Mouse (Mus musculus): ENCODE measurements around the gene Cdh23.

The Cdh23 gene

DNA sequence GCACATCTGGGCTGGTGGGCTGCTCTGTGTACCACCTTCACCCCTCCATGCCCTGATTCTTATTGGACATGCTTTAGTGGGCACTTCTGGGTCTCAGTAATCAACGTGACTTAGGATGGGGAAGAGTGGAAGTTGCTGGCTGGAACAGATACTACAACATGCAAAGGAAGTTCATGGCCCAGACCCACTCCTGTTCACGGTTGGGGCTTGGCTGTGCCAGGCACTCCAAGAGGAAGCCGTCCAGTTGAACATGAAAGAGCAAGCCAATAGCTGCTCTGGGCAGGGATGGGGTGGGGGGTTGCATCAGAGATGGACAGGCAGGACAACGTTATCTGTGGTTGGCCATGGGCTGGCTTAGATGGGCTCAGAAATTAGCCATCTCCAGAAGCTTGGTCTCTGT is 328.4 kb downstream of the Cdh23 start:
- no peak for DNase-seq (ENCODE audit: low spot score)

DNA sequence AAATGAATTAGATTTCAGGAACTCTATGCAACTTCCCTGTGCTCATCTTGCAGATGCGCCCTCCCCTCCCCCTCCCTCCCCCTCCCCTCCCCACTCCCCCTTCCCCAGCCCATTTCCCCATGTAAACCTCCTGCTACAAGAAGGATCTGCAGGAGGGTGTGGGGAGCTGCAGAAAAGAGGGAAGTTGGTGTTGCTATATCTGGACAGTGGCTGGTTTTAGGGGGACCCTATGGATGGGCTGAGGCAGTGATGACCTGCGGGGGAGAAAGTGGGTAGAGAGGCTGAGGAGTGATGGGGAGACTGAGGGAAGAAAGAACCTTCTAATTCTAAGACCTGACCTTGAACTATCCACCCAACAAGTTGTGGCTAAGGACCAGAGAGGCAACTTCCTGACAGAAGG is 329.1 kb downstream of the Cdh23 start:
- no peak for DNase-seq (ENCODE audit: low spot score)

DNA sequence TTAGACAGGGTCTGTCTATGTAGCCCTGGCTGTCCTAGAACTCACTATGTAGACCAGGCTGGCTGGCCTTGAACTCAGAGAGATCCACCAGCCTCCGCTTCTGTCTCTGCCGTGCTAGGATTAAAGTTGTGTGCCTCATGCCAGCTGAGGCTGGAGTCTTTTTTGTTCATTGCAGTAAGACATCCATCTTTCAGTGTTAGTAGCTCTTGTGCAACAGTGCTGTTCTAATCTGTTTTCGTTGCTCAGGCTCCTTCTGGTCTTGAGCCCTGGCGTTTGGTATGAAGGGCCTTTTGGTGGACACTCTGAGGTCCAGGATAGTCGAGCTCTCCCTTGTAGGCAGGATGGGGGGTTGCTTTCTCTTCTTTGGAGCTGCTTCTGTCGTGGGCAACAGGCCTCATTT is 332.9 kb downstream of the Cdh23 start:
- DNase-seq (ENCODE audit: low spot score): no peak

DNA sequence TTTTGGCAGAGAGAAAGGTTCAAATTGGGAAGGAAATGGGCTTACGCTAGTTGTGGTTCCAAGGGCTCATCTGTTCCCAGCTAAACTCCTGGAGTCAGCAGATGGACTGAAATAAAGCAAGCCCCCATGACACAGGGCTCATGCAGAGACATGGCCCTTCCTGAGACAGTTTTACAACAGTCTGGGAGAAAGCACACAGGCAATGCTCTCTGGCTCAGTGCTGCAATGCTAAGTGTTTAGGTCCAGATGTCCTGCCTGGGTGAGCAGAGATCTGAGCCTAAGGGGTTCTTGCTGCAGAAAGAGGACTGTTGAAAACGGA is 334.0 kb downstream of the Cdh23 start:
- no peak for DNase-seq (ENCODE audit: low spot score)

DNA sequence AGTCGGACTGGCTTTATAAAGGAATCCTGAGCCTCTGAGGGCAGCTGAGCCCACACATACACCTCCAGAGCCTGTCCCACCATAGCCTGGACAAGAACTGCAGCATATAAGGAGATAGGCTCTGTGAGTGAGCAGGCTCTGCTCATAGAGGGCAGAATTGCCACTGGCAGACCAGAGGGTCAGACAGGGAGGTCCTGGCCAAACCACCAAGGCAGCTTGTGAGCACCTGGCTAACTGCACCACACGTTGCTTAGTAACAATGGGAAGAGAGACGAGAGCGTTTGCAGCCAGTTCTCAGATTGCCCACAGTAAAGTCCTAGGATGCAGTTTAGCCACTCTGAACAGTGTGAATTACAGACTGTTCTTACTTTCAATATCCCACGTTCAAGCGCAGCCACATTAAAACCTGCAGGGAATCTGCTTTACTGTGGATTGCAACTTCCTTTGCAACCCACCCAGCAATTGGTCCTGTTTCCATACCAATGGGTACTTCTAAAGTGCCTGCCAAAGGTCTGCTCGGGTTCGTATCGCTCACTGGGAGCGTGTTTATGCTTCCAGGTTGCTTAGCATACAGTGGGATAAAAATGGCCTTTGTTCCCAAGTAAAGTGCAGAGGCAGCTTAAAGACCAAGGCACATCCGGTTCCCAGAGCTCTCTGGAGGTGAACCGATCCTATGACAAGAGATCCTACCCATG is 334.5 kb downstream of the Cdh23 start:
- no peak for DNase-seq (ENCODE audit: low spot score)

DNA sequence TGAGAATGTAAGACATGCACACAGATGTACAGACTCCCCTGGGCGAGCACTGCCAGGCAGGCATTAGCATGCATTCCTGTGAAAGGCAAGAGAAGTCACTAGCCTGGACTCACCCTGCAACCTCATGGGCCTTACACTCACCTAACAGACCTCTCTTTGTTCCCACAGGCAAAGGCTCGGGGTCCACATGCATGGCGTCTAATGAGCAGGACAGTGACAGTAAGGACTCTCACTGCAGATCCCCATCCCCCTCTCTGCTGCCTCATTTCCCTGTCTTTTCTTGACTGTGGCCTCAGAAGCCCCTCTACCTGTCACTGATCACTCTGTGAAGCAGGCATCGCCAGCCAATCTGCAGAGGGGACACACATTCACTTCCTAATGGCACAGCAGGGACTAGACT is 337.5 kb downstream of the Cdh23 start:
- no peak for DNase-seq (ENCODE audit: low spot score)

DNA sequence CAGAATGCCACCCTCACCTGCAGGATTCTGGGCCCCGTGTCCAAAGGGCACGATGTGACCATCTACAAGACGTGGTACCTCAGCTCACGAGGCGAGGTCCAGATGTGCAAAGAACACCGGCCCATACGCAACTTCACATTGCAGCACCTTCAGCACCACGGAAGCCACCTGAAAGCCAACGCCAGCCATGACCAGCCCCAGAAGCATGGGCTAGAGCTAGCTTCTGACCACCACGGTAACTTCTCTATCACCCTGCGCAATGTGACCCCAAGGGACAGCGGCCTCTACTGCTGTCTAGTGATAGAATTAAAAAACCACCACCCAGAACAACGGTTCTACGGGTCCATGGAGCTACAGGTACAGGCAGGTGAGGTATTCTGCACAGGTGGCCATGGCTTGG is 338.4 kb downstream of the Cdh23 start:
- DNase-seq (ENCODE audit: low spot score): no peak

DNA sequence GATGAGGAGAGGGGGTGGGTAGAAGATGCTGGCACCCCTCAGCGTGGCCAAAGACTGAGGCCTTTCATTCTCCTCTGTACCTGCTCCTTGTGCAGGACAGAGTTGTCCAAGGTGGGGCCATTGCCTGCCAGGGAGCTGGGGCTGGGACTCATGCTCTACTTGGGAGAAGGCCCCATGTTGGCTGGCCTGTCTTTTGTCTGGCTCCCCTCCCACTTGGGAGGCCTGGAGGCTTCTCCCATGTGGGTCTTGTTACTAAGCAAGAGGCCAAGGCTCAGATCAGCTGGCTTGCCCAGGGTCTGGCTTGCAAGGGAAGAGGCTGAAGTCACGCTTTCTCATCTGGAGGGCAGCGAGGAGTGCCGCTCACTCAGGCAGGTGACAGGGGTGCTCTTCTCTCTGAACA is 338.8 kb downstream of the Cdh23 start:
- DNase-seq (ENCODE audit: low spot score): no peak

DNA sequence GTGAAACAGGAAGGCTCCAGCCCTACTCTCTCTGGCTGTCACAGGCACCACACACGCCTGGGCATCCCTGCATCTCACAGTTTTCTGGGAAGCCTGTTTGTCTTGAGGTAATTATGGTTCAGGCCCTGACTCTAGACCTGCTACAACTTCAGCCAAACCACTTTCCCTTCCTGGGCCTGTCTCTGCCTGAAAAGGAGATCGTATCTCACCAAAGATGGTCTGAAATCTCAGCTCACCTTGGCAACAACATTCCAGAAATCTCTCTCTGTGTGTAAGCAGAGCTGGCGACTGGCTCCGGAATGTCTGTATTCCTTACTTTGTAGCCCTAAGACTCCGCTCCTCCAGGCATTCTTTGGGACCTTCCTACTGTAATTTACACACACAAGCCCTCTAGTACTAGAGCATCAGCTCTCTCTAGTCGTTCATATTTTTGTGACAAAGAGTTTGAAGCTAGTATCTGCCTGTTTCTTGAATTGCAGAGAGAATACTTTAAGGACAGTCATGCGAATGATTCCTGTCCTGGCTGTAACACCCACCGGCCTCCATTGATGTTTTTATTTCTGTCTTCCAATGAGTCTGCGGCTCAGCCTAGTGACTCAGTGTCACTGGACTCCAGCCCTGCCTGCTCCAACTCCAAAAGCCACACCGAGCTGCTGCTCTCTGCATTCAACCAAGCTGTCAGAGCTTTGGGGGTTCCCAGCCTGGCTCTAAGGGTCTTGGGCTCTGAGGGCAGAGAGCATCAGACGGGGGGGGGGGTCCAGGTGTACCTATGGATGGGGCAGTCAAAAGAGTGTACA is 341.2 kb downstream of the Cdh23 start:
- DNase-seq (ENCODE audit: low spot score): no peak

DNA sequence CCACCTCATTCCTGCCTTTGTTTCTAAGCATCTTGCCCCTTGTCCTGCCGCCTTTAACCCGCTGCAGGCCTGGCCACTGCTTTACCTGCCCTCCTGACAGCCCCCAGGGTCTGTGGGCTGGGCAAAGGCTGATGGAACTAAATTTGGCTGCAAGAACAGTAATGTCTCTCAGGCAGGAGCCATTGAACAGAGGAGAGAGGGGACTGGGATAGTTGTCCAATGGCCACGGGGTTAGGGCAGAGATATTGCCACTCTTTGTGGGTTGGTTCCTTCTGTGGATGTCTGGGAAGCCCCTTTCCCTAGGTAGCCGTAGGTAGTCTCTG is 342.3 kb downstream of the Cdh23 start:
- DNase-seq (ENCODE audit: low spot score): no peak

DNA sequence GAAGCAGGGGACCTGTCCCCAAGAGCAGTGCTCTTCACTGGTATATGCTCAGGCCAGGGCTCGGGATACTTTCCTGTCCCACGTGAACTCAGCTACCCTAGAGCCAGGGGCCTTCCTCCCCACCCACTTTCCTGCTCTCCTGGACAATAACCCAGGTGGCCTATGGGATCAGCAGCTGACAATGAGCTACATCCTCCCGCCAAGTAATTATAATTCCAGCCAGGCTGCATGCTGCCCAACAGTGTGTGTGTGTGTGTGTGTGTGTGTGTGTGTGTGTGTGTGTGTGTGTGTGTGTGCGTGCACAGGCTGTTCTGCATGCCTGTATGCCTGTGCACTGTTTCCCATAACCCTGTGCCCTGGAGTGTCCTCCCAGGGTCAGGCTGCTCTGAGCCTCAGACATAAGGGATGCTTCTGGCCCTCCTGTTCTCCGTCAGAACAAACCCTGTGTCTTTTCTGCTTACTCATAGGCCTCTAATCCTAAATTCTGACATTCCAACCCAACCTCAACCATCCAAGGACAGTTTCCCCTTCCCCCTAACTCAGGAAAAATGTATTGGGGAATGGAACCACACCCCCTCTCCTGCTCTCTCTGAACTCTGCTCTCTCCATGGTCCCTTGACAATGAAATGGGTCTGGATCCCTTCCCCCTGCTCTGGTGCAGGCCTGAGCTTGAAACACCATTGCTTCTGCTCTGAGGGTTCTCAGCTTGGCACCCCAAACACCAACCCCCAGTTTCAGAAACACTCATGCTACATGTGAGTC is 342.9 kb downstream of the Cdh23 start:
- no peak for DNase-seq (ENCODE audit: low spot score)

DNA sequence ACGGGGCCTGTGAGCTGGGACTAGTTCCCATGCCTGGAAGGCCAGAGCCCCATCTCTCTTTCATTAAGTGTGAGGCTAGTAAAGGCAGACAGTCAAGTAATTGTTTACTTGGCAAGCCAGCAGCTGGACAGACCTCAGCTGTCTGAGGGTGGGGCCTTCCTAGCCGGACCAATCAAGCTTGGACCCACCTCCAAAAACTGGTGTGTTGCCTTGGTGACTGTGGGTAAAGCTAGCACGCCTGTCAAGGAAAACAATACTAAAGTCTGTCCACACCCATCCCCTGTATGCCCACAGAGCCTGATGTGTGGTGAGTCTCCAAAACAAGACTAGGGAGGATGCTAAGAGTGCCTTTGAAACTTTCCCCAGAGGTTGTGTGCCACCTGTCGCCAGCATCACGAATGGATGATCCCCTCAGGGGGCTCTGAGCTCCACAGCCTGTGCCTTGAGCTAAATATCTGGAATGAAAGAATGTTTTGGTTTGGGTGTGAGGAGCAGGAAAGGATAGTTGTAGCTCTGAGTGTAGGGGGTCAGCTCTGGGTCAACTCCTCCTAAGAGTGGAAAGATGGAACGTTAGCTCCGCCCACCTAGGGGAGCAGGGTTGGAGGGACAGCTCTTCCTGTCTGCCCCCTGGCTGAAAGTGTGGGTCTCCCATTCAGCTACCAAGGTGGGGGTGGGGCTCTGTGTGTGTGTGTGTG is 344.4 kb downstream of the Cdh23 start:
- DNase-seq (ENCODE audit: low spot score): peak; percentile 55

DNA sequence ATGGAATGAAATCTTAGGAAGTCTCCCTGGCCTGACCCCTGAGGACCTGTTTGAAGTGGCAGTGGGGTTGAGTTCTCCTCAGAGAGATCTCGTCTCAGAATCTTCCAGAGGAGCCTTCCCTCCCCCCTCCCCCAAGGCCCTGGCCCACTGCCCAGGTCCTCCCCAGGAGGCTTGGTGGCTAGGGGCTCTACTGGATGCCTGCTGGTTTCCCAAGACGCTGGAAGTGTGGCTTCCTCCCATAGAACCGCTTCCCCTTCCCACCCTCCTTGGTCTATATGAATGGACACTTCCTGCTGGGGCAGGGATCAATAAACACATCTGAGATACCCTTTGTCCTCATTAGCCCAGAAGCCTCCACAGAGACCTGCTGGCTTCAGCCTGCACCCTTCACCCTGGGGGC is 345.0 kb downstream of the Cdh23 start:
- no peak for DNase-seq (ENCODE audit: low spot score)

DNA sequence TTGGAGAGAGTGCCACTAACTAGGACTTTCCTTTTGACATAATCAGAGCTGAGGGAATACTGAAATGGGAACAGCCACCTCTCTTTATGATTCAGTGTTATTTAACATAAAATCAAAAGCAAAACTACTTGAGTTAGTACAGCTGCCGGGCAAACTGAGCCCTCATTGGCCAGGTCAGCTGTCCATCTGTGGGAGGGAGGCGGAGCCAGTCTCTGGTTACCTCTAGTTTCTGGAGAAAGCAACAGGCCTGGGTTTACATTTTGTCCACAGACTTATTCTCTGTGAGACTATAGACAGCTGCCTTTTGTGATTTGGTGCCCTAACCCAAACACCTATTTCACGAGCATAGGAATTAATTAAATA is 345.5 kb downstream of the Cdh23 start:
- DNase-seq (ENCODE audit: low spot score): peak; percentile 90

DNA sequence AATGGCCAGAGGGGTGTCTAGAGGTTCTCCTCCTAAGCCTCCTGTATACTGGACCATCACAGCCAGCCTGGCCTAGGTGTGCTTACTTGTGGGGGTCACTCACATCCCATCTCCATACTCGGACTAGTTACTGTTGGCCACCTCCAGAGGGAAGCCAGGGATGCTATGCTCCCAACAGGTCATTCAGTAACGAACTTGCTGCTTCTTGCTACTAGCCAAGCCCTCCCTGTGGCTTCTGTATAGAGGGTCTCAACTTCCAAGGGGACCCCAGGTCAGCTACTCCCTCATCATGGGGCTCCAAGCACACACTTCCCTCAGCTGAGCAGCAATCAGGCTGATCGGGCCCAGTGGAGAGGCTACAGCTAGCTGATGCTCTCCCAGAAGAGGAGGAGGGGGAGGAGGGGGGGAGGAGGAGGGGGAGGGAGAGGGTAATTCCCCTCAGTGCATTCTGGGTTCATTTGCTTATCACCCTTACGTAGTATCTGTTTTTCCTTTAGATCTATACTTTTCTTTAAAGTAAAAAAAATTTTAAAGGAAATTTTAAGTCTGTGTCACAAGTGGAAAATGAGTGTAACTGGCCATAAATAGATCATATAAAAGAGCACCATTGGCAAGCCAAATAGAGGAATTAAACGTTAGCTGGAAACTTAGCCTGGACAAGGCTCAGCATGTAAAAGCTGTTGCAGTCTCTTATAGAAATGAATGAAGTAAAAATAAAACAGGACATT is 346.0 kb downstream of the Cdh23 start:
- no peak for DNase-seq (ENCODE audit: low spot score)

DNA sequence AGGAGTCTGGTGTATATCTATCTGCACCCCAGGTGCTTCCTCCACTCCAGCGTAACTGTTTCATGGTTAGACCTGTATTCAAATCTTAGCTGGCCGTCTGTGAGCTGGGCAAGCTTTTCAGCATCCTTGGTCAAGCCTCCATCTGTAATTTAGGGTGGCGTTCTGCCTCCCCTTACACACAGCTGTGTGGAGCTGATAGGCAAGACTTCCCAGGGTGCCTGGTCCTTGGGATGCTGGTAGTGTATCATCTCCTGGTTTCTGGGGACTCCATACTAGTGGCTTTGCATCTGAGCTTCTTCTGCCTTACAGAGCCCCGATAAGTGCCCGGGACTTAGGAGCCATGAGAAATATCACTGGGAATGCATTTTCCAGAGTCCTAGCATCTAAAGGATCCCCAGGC is 346.6 kb downstream of the Cdh23 start:
- peak; percentile 51 for DNase-seq (ENCODE audit: low spot score)

DNA sequence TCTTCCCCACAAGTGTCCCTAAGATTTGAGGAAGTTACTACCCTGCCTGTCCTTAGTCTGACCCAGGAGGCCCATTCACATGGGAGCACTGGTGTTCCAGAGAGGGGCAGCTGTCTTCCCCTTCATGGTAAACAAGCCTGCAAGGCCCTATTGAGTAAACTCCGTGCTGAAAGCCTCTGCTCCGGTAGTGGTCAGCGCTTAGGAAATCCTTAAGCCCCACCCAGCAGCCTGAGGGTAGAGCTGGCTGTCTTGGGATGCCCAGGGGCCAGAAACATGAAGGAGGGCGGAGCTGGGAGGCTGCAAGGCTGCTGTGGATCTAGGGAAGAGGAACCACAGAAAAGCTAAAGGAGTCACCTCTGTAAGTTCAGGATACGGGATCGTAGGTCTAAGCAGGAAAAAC is 347.2 kb downstream of the Cdh23 start:
- DNase-seq (ENCODE audit: low spot score): peak; percentile 29

DNA sequence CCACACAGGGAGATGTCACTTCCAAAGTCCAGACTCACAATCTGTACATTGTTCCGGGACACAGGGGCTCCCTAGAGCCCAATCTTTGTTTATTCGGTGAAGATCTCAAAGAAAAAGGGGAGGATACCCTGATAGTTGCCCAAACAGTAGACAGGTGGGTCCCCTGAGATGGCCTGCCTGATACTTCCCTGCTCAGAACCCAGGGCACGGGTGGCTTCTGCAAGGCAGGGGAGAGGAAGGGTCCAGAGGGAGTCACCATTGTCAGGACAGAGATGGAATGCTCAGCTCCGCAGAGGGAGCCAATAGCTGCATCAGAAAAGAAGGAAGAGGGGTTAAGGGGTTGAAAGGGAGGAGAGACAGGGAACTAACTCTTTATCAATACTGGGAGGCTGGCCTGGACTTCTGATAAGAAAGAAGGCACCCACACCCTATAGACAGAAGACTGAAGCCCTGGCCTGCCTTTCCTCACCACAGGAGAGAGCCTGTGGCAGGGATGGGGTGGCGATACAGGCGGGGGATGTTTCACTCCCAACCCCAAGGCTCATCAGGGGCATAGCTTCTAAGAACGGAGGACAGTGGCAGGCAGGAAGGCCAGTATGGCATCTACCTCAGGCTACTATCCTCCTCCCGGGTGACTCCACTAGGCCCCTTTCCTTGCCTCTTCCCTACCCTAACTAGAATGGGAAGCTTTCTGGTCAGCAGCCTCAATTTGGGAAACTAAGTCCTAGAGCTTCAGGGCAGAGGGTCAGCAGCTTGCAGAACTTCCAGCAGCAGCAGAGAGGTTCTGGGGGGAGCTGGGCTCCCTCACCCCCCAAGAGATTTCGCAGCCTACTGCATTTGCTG is 348.3 kb downstream of the Cdh23 start:
- DNase-seq (ENCODE audit: low spot score): peak; percentile 47

DNA sequence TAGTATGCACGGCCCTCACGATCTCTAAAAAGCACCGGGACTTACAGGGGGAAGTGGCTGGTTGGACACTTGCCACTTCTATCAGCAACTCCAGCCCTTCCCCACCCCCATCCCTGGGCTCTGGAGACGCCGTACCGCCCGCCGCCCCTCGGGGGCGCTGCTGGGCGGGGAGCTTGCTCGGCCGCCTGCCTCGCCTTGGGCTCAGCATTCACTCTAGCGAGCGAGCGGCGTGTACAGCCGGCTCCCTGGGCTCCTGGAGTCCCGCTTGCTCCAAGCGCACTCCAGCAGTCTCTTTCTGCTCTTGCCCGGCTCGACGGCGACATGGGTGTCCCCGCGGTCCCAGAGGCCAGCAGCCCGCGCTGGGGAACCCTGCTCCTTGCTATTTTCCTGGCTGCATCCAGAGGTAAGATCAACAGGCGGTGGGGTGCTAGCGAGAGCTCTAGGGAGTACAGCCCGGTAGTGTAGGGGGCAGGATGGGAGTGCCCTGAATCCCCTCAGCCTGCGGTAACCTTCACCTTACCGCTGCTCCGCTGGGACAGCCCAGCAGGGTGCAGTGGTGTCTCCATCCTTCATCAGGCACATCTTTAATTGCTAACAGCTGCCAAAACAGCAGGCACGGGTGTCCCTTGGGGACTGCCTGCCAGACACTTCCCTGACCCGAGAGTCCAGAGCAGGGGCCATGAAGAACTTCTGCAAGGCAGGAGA is 349.4 kb downstream of the Cdh23 start, which contains the start of gene Vsir:
Vsir (plus strand) TSS at position 151 of the 705 bp plus-strand sequence.
- DNase-seq (ENCODE audit: low spot score): peak; percentile 92

DNA sequence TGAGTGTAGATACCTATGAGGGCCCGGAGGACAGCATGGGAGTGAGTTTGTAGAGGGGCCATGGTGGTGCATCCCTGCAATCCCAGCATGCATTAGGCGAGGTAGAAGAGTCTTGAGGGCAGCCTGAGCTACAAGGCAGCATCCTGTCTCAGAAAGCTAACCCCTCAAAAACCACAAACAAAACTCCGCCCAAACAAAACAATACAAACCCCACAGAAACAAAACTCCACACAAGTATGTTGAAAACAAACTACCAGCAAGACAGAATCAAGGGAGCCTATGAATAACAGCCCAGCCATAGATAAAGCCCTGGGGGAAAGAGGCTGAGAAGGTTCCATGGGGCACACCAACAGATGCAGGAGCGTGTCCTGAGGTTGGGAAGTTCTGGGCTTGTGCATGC is 350.2 kb downstream of the Cdh23 start:
- no peak for DNase-seq (ENCODE audit: low spot score)
